Mouse (Mus musculus) monocyte, adult 2 months (primary cell): ENCODE data around the gene Tmem135.

Source experiments
- DNase-seq, 2 experiments: peaks; one replicate each; pipeline ENCODE4 v3.0.0; 2022; ENCODE audit warnings: low spot score in 2 of 2, low read depth in 1 of 2

Tmem135 gene

DNA sequence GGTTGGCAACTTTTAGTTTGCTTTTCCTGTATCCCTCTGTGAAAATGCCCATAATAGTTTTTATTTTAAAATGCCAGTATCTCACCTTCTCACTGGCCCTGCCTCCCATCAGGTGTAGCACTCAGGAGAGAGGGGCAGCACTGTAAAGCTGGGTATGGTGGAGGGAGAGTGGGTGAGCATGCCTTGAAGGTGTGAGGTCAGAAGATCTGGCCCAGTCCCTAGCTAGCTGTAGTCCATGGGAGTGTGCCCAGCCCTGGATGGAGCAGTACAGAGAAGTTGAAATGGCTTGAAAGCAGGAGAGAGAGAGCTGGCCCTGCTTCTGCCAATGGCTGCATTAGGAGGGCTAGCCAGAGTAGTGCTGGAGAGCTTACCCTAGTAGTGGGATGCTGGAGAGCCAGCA, 202.1 kb downstream of the Tmem135 start:
- no peak for DNase-seq

DNA sequence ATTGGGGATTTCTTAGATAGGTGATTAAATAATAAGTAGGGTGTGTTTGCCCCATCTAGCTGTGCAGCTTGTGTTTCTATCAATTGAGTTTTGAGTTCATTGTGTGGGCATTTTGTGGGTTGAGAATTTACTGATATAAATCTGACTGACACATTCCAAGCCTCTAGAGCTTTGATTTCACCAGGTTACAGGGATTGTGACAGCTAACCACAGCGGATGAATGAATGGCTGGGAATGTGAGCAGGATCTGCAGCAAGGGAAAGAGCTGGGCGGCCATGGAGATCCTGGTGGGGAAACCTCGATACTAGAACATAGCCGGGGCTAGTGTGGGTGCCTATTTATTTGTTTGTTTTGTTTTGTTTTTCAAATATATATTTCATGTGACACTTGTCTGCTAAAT, 205.5 kb downstream of the Tmem135 start:
- no peak for DNase-seq

DNA sequence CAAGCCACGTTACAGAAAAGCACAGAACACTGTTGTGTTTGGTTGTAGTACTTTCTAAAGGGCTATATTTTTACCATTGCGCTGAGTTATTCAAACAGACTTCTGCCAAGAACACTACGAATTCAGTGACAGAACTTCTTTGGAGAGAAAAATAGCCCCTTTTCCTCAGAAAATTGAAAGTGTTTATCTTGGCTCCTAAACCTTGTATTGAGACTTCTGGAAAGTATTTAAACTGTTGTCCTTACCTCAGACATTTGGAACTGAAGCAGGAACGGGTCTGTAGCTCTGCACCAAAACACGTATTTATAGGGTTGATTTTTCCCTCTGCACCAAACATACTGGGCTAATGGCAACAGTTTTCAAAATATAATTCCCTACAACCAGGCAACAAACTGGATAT, 210.6 kb downstream of the Tmem135 start:
- DNase-seq = no peak

- DNase-seq = no peak
These were observed 220.1 kb downstream of the Tmem135 start for GRCm38 (mm10) chr7:89183928-89184327.

- no peak for DNase-seq
These were observed 221.1 kb downstream of the Tmem135 start for GRCm38 (mm10) chr7:89182943-89183342.

GRCm38 (mm10) chr7:89181285-89181684, 222.7 kb downstream of the Tmem135 start:
- no peak for DNase-seq

DNA sequence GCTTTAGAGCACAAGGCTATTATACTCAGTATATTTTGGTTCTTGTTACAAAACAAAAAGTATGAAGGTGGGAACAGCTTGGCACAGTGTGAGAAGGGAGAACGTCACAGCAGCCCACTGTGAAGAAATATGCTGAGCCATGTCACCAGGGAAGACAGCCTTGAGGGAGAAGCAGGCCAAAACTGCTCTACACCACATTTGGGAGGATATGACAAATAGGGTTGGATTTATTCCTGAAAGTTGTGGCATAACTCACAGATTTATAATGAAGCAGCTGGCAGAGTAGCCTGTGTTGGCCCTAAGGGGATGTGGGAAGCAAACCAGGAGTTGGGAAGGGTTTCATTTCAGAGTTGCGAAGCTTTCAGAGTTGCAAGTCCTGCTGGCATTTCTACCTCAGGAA, 225.4 kb downstream of the Tmem135 start:
- no peak for DNase-seq

- DNase-seq = no peak
These were observed 226.1 kb downstream of the Tmem135 start for GRCm38 (mm10) chr7:89177926-89178325.

GRCm38 (mm10) chr7:89174430-89174829, 229.6 kb downstream of the Tmem135 start:
- no peak for DNase-seq

- no peak for DNase-seq
These were observed 231.0 kb downstream of the Tmem135 start for GRCm38 (mm10) chr7:89173018-89173417.

DNA sequence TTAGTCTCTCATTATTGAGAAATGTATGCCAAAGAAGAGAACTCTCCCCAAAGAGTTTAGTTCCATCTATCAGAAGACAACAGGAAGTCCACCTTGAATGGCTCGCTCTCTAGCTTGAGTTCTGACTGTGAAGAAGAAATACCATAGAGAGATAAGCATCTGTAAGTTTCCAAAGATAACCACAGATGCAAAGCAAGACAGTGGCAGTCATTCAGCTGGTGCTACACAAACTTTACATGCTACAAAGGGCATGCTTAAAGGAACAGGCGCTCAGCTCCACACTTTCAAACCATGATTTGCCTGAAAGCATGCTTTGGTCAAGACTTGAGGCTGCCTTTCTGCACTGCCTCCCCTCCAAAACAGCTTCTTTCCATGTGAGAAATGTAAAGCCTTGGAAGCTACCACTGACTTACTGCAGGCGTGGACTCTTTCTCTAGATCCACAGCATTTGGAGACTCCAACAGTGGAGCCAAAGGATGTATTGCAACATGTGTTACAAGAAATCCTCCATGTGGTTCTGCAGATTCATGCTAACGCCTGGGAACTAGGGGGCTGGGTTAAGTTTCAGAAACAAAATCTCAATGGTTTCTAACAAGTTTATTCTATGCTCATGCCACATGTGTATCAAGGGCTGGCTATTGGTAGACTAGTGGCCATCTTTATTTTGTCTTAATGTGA, 232.1 kb downstream of the Tmem135 start:
- DNase-seq = no peak

GRCm38 (mm10) chr7:89168606-89169005, 235.4 kb downstream of the Tmem135 start:
- peak; percentile 9 to 49 for DNase-seq

GRCm38 (mm10) chr7:89165528-89165927, 238.5 kb downstream of the Tmem135 start:
- no peak for DNase-seq

DNA sequence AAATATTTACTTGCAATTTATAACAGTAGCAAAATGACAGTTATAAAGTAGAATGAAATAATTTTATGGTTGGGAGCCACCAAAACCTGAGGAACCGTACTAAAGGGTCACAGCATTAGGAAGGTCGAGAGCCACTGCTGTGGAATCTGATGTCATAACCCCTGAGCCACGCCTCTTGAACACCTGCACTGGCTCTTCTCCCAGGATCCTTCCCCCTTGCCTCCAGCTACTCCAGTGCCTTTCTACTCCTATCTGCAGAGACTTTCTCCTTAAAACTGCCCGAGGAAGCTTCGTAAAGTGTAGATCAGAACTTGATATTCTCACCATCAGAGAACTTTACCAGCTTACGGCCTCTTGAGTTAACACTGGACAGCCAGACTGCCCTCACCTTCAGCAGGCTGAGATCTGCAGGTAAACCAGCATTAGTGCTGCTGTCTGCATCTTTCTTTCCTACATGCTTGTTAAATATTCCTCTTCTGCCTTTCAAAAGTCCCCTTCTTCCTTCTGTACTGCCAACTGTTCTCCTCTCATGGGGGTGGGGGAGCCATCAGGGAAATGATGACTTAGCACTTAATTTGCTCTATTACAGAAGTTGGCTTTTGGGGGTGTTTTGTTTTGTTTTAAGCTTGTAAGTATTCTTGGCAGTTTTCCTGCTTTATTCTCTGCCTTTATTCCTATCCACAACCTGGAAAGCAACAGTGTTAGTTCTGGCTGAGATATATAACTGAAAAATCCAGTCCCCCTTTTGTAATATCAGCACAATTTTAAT, 242.2 kb downstream of the Tmem135 start:
- no peak for DNase-seq

DNA sequence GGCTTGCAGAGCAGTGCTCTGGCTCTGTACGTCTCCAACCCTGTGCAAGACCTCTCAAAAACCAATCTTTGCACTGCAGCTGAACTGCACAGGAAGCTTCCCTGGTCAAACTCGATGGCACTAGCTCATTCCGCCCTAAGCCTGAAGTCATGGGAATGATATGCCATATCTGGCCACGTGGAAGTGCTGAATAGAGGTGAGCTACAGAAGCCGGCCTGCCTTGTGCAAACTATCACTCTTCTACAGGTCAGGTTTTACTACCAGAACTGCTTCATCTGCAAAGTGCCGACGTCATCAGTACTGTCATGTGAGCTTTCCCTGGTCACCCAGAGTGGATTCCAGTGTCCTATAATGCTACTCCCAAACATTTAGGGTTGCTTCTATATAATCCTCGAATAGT, 246.7 kb downstream of the Tmem135 start:
- DNase-seq = no peak

DNA sequence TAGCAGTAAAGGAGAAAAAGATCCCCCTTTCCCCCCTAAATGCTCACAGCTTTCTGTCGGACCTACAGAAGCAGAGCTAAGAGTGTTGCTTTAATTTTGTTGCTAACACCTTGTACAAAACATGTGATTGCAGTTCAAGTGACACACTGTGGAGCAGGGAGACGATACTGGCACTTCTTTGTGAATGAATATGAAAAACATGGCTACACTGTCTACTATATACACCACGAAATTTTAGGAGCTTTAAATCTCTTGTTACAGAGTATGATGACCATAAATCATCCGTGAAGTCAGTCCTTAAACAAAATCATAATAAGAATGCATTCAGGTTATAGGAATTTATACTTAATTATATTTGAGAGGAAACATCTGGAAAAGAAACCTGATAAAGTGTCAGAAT, 247.4 kb downstream of the Tmem135 start:
- DNase-seq = no peak

- DNase-seq = no peak
These were observed 248.3 kb downstream of the Tmem135 start for GRCm38 (mm10) chr7:89155741-89156140.

GRCm38 (mm10) chr7:89155223-89155622, 248.8 kb downstream of the Tmem135 start:
- DNase-seq = no peak

DNA sequence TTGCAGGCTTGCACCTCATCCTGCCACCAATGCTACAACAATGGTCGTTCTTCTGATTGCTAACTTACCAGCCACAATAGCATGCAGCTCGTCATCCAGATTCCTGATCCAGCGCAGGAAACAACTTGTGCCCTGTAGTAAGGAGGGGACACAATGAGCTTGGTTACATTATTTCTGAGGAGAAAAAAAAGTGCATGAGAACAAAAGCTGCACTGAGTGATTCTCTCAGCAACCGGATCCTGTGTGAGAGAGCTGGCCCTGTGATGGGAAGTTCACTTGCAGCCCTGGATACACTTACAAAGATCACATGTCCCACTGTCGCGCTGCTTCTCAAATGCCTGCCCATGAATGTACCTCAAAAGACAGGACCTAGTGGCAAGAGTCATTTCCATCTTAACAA, 252.7 kb downstream of the Tmem135 start:
- no peak for DNase-seq

DNA sequence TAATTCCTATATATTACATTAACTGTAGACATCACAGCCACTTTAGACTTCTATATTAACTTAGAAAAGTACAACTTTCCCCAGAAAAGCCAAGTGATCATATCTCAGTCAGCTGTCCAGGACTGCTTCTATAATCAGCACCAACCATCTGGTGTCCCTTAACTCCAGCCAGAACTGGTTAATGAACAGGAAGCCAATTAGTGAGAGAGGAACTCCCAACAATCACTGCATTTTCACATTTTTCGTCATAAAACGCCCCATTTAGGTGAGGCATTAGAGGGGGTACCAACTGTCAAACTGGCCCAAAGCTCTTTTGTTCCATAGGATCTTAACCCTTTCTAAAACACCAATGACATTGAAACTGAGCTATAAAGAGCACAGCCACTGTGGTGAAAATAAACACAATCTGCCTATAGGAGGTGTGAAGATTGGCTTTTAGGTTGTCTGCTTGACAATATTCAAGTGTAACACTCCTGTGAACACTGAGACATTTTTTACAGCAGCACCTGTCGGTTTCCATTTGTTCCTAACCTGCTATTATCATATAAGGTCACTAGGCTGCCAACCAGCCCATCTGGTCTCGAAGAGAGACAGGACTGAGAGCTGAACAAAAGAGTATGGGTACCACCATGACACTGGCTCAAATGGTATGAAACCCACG, 263.3 kb downstream of the Tmem135 start:
- DNase-seq = no peak

DNA sequence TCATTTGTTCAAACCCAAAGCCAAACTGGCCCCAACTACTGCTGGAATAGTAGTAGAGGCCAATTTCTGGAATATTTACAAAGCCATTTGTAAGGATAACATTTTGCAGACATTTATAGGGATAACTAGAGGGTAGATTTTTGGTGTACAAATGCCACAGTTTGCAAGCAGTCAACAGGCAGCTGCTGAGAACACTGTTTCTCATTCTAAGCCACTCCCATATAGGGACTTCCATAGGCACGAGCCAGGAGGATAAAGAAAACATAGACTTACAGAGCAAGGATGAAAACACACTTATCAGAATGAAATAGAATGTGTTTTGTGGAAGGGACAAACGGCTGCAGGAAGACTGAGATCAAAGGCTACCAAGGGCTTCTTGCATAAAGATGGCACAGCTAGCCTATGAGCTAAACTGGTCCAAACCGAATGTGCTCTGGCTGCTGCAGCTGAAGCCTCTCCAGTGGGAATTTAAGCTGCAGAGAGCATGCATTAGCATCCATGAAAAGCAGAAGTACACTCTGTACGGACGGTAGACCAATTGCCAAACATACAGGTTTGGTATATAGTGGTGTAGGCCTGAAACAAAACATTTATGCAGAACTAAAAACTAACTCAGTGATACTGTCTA, 269.0 kb downstream of the Tmem135 start:
- no peak for DNase-seq
